Mouse (Mus musculus) B cell, adult (primary cell): ENCODE data around the gene Selenop. TPM values are rescaled to one million over a fixed set of nuclear protein-coding genes. Genes with fewer than 3 reads are reported as not detected.

Experiments used
- total RNA-seq: library from RNA; stranded (reverse); gene quantifications from 4 replicates; pipeline ENCODE4 v1.2.4, GENCODE M21; 2023; ENCODE audit not compliant: inconsistent age

Gene Selenop
- total RNA-seq, result 44.8 to 55.6 TPM (median 46.7 TPM) in 4 replicates

GRCm38 (mm10) chr15:3268247-3268646 lies at the start of gene Selenop:
Selenop (plus strand) TSS chr15:3268547.

GRCm38 (mm10) chr15:3303426-3303825 lies 35.1 kb downstream of the Selenop start, which contains the start of gene Ccdc152:
Ccdc152 (minus strand) TSS chr15:3303526.

Other genes with a start within 250 kb of the Selenop start
- gene Ccdc152, start 35.0 kb downstream of the Selenop start, total RNA-seq, result not detected in 4 replicates